Mouse (Mus musculus): Measurements from ENCODE around the gene Qrich1. TPM values are rescaled to one million over a fixed set of nuclear protein-coding genes. Genes with fewer than 3 reads are reported as not detected.

Gene Qrich1
- polyA plus RNA-seq (2016; fragmentation: Nextera tagmentation; extraction: Ambion mirVana) = 160 and 164 TPM in 2 replicates

DNA sequence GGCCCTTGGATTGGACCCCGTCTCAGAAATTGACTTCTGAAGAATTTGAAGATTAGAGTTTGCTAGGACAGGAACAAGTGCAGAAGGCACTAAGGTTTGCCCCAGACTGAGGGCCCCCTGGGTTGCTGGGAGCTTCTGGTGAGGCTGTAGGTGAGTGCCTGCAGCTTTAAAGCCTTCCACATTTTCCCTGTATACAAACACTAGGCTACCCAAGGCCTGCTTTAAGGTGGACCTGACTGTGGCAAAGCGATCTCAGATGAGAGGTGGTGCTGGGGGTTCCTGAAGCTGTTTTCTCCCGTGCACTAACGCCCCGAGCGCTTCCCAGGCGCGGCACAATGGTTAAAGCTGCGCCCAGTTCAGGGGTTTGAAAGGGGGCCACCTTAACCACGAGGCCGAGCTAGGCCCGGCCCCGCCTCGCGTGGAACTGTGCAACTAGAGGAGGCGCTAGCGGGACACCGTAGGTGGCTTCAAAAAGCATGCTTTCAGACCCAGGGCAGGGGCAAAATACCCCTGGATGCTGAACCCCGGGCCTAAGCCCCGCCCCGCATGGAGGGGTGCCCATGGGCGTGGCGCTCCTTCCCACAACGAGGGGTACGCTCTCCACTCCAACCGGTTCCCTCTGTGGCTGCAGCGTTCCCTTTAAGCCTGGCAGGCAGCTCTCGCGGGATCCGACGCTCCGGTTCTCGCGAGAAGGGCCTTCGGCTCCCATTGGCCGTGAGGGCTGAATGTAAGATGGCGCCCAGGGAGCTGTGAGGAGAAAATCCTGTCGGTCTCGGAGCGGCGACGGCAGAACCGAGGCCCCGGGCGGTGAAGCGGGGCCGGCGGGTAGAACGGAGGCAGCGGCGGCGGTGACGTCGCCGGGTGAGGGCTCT lies at the start of gene Qrich1:
TSS of gene Qrich1 (plus strand) at position 427 of the 872 bp plus-strand sequence.
- Histone ChIP-seq H3K4me1 (peaks cover 37% of the 10 kb centered on the region), H3K27me3 (ENCODE audit: poor library complexity, severe bottlenecking) (no peaks in the 10 kb centered on the region), H3K27ac (peak within 1 kb of the TSS; percentile 99), H3K4me3 (peak within 1 kb of the TSS; percentile 87), H3K36me3 (replicated peaks) (peaks cover 66% of the 10 kb centered on the region), H3K9me3 (no peaks in the 10 kb centered on the region)
- WGBS = under 1% methylated on average over 55 of the region's 55 CpGs
- DNase-seq (ENCODE audit: extremely low spot score, low spot score) = peak; percentile 97

DNA sequence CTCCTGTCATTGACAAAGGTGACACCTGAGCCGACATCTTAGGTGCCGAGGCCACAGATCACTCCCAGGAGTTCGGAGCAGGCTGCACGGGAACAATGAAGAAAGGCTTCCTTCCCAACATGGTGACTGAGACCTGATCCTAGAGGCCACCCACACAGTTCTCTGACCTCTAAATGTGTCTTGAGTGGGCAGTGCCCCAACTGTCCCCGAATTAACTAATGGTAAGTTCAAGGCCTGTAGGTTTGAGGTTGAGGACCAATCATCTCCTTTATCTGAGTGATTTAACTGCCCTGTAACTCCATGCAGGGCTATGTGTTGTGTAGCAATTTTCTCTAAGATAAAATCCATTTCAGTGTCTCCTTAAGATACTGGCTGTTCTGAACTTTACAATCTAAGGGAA lies 47.2 kb upstream of the Qrich1 start:
- DNase-seq (ENCODE audit: extremely low spot score, low spot score) = no peak
- no peaks in the 10 kb centered on the region for H3K4me1 ChIP-seq
- peaks cover 35% of the 10 kb centered on the region for H3K36me3 ChIP-seq (replicated peaks)
- H3K4me3 ChIP-seq = no peak overlapping the region
- 85% methylated on average over 5 of the region's 5 CpGs for WGBS
- no peak overlapping the region for H3K27ac ChIP-seq
- no peaks in the 10 kb centered on the region for H3K27me3 ChIP-seq (ENCODE audit: poor library complexity, severe bottlenecking)
- H3K9me3 ChIP-seq = no peaks in the 10 kb centered on the region

DNA sequence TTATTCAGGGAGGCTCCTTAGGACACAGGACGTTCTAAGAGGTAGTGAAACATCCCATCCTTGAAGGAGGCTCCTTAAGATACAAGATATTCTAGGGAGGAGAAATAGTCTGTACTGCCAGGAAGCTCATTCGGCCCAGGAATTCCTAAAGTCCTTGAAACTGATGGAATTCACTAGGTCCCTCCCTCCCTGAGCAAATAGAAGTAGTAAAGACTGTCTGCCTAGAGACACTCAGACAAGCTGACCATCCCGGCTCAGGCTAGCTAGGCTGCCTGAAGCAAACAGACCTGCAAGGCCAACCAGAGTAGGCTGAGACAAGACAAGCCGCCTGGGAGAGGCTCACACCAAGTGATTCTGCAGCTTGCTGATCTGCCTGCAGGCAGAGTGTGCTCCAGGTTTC lies 46.8 kb upstream of the Qrich1 start:
- Histone ChIP-seq H3K27me3 (ENCODE audit: poor library complexity, severe bottlenecking) (no peaks in the 10 kb centered on the region), H3K4me3 (no peak overlapping the region), H3K4me1 (no peaks in the 10 kb centered on the region), H3K9me3 (no peaks in the 10 kb centered on the region), H3K27ac (no peak overlapping the region), H3K36me3 (replicated peaks) (peaks cover 31% of the 10 kb centered on the region)
- 82% methylated on average over 4 of the region's 4 CpGs for WGBS
- no peak for DNase-seq (ENCODE audit: extremely low spot score, low spot score)

DNA sequence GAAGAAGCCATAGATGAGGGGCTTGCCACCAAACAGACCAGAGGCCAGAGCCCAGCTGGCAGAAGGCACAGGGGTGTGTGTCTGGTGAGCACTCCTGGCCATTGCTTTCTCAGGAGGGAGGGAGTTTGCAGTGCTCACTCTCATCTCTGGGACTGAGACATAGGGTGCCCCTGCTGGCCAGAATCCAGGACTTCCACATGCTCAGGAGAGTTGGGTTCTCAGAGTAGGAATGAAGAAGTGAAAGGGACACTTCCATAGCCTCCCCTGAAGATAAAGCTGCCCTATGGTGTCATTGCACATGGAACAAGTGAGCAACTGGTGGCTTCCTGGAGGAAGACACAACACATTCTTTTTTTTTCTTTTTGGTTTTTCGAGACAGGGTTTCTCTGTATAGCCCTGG lies 42.1 kb upstream of the Qrich1 start:
- Histone ChIP-seq H3K27me3 (ENCODE audit: poor library complexity, severe bottlenecking) (no peaks in the 10 kb centered on the region), H3K27ac (no peak overlapping the region), H3K4me1 (peaks cover 18% of the 10 kb centered on the region), H3K4me3 (no peak overlapping the region), H3K9me3 (no peaks in the 10 kb centered on the region), H3K36me3 (replicated peaks) (no peaks in the 10 kb centered on the region)
- WGBS = 73% methylated on average over 1 of the region's 1 CpGs
- no peak for DNase-seq (ENCODE audit: extremely low spot score, low spot score)

DNA sequence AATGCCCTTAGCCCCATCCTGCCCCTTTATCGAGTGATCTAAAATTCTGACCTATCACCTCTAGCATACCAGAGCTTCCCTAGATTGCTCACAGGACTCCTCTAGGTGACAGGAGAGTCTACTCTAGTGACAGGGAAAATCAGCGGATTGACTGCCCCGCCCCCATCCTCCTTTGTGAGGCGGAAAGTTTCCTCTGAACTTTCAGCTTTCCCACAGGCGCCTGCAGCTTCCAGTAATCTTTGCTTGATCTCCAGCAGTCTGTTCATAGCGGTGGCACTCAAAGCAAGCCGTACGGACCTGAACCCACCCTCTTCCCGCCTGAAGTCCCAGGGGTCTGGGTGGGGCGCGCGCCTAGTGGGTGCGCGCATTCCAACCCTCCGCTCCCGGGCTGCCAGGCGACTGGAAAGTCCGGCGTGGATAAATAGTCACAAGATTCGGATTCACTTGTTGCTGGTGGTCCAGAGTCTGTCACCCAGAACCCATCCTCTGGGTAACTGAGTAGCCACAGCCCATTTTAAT lies 37.9 kb upstream of the Qrich1 start:
- H3K27me3 ChIP-seq (ENCODE audit: poor library complexity, severe bottlenecking) = no peaks in the 10 kb centered on the region
- peaks cover 28% of the 10 kb centered on the region for H3K36me3 ChIP-seq (replicated peaks)
- H3K27ac ChIP-seq = peak overlapping the region; percentile 91
- WGBS = under 1% methylated on average over 20 of the region's 20 CpGs
- H3K9me3 ChIP-seq = no peaks in the 10 kb centered on the region
- peak; percentile 84 for DNase-seq (ENCODE audit: extremely low spot score, low spot score)
- peak overlapping the region; percentile 64 for H3K4me3 ChIP-seq
- H3K4me1 ChIP-seq = peaks cover 37% of the 10 kb centered on the region

DNA sequence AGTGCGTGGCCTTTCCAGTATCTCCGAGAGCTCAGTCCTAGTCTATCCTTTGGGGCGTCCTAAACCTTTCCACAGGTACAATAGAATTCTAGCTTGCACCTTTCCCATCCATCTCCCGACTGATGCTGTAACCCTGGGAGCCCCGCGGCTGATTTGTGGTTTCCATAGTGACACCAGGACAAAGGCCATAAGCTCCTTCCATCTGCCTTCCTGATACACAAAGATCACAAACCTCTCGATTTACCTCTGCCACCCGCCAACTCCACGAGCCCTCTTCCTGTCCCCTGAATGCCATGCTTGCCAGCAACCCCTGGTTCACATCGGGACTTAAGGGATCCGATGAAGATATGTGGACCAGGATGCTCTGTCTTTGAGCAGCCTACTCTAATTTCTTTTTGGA lies 37.4 kb upstream of the Qrich1 start:
- H3K36me3 ChIP-seq (replicated peaks) = peaks cover 34% of the 10 kb centered on the region
- H3K9me3 ChIP-seq = no peaks in the 10 kb centered on the region
- H3K27me3 ChIP-seq (ENCODE audit: poor library complexity, severe bottlenecking) = no peaks in the 10 kb centered on the region
- no peak for DNase-seq (ENCODE audit: extremely low spot score, low spot score)
- WGBS = 31% methylated on average over 11 of the region's 11 CpGs
- H3K4me3 ChIP-seq = peak overlapping the region; percentile 64
- H3K27ac ChIP-seq = peak overlapping the region; percentile 91
- H3K4me1 ChIP-seq = peaks cover 37% of the 10 kb centered on the region

DNA sequence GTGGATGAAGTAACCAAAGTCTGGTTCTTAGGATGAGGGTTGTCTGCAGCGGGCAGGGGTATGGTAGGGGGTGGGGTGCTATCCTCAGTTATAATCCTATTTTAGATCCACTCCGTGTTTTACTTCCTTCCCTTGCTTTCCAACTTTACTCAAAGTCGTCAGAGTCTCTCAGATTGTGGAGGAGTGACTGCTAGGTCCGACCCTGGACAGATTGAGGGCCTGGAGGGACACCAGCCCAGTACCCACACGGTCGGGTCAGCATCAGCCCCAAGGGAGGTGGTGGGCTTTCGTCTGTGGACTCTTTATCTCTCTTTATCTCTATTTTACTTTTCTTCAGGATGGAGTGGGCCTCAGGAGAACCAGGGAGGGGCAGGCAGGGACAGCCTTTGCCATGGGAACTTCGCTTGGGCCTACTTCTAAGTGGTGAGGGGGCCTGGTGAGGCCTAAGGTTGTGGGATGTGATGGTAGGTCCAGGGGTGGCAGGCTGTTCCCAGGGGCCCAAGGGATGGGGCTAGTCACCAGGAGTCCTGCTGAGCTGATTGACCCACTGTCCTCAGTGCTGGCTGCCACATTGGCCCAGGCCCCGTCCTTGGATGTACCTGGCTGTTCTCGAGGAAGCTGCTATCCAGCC lies 36.8 kb upstream of the Qrich1 start, which contains the start of gene Lamb2:
TSS of gene Lamb2 (plus strand) at position 16 of the 631 bp plus-strand sequence.
- peak within 1 kb of the TSS; percentile 91 for H3K27ac ChIP-seq
- peaks cover 39% of the 10 kb centered on the region for H3K36me3 ChIP-seq (replicated peaks)
- H3K27me3 ChIP-seq (ENCODE audit: poor library complexity, severe bottlenecking) = no peaks in the 10 kb centered on the region
- 12% methylated on average over 10 of the region's 10 CpGs for WGBS
- peak within 1 kb of the TSS; percentile 64 for H3K4me3 ChIP-seq
- peak; percentile 44 for DNase-seq (ENCODE audit: extremely low spot score, low spot score)
- H3K9me3 ChIP-seq = no peaks in the 10 kb centered on the region
- peaks cover 37% of the 10 kb centered on the region for H3K4me1 ChIP-seq

DNA sequence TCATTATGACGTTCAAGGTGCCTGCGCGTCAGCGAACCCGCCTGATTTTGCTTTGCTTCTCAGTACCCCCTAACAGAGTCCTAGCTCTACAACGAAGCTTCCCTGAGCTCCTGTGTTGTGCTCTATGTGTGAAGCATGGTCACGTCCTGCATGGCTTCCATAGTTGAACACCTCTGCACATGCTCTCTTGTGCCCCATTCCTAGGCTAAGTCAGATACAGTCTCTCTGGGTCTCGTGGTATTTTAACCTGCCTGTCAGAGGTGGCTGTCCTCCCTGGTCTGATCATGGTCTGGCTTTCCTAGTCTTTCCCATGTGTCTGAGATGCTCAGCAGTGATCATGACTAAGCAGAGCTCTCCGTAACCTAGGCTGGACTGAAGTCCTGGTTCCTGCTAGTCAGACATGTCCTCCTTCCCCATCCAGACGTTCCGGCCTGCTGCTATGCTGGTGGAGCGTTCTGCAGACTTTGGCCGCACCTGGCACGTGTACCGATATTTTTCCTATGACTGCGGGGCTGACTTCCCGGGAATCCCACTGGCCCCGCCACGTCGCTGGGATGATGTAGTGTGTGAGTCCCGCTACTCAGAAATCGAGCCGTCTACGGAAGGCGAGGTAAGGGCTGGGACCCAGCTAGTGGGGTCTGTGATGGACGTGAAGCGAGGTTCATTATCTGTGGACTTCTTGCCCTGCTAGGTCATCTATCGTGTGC lies 35.6 kb upstream of the Qrich1 start:
- Histone ChIP-seq H3K27me3 (ENCODE audit: poor library complexity, severe bottlenecking) (no peaks in the 10 kb centered on the region), H3K4me1 (peaks cover 37% of the 10 kb centered on the region), H3K27ac (peak overlapping the region; percentile 91; the same call in 1 of the 2 replicates), H3K9me3 (no peaks in the 10 kb centered on the region), H3K4me3 (peak overlapping the region; percentile 64; the same call in 1 of the 2 replicates), H3K36me3 (replicated peaks) (peaks cover 51% of the 10 kb centered on the region)
- WGBS = 94% methylated on average over 28 of the region's 28 CpGs
- no peak for DNase-seq (ENCODE audit: extremely low spot score, low spot score)

DNA sequence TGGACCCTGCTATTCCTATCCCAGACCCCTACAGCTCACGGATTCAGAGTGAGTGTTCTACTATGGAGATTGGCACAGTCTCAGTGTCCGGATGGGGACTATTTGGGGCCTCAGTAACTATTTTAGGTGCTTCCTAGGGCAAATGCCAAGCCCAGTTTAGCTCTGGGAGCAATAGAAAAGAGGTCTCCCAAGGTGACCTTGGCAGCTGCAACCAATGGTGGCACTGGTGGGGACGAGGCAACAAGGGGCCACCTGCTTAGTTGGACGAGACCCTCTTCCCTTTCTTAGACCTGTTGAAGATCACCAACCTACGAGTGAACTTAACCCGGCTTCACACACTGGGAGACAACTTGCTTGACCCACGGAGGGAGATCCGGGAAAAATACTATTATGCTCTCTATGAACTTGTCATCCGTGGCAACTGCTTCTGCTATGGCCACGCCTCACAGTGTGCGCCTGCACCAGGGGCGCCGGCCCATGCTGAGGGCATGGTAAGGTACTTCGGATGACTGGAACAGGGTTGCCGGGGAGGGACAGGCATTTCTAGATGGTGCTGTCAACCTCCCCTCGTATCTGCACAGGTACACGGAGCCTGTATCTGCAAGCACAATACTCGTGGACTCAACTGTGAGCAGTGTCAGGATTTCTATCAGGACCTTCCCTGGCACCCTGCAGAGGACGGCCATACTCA lies 34.9 kb upstream of the Qrich1 start:
- 93% methylated on average over 19 of the region's 19 CpGs for WGBS
- Histone ChIP-seq H3K36me3 (replicated peaks) (peaks cover 58% of the 10 kb centered on the region), H3K27ac (no peak overlapping the region)

DNA sequence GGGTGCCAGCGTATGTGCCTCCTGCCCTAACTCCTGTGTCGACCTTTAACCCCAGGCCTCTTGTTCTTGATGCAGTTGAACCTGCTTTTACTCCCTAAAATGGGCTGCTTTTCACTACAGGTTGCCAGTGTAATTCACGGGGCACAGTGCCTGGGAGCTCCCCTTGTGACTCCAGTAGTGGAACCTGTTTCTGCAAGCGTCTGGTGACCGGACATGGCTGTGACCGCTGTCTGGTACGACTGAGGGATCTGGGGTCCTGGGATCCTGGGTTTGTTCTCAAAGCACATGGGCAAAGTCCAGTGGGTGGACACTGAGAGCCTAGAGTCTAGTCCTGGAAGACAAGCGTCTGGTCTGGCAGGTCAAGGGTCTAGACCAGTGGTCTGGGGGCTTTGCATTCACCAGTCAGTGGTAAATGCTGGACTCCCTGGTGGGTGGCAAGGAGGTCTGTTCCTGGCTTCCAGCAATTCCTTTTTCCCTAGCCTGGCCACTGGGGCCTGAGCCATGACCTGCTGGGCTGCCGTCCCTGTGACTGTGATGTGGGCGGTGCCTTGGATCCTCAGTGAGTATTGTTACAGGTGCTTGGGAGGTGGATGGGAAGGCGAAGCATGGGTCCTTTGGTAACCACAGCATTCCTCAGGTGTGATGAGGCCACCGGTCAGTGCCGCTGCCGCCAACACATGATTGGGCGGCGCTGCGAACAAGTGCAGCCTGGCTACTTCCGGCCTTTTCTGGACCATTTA lies 33.4 kb upstream of the Qrich1 start:
- Histone ChIP-seq H3K36me3 (replicated peaks) (peaks cover 73% of the 10 kb centered on the region), H3K4me1 (peaks cover 32% of the 10 kb centered on the region), H3K27ac (no peak overlapping the region), H3K27me3 (ENCODE audit: poor library complexity, severe bottlenecking) (no peaks in the 10 kb centered on the region), H3K9me3 (no peaks in the 10 kb centered on the region), H3K4me3 (no peak overlapping the region)
- WGBS = 94% methylated on average over 18 of the region's 18 CpGs
- no peak for DNase-seq (ENCODE audit: extremely low spot score, low spot score)

More for the DNA sequence above, 34.9 kb upstream of the Qrich1 start:
- no peaks in the 10 kb centered on the region for H3K9me3 ChIP-seq
- no peak overlapping the region for H3K4me3 ChIP-seq
- H3K4me1 ChIP-seq = peaks cover 37% of the 10 kb centered on the region
- no peak for DNase-seq (ENCODE audit: extremely low spot score, low spot score)
- H3K27me3 ChIP-seq (ENCODE audit: poor library complexity, severe bottlenecking) = no peaks in the 10 kb centered on the region

DNA sequence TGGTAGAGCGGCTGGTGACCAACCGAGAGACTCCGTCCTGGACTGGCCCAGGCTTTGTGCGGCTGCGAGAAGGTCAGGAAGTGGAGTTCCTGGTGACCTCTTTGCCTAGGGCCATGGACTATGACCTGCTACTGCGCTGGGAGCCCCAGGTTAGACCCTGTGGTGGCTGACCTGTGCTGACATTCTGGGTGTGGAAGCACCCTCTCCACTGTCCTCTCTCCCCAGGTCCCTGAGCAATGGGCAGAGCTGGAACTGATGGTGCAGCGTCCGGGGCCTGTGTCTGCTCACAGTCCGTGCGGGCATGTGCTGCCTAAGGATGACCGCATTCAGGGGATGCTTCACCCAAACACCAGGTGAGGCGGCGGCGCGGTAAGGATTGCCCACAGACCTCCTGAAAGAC lies 32.6 kb upstream of the Qrich1 start:
- Histone ChIP-seq H3K36me3 (replicated peaks) (peaks cover 81% of the 10 kb centered on the region), H3K4me3 (no peak overlapping the region), H3K9me3 (no peaks in the 10 kb centered on the region), H3K4me1 (peaks cover 24% of the 10 kb centered on the region), H3K27me3 (ENCODE audit: poor library complexity, severe bottlenecking) (no peaks in the 10 kb centered on the region), H3K27ac (no peak overlapping the region)
- no peak for DNase-seq (ENCODE audit: extremely low spot score, low spot score)
- WGBS = 96% methylated on average over 15 of the region's 15 CpGs
